Mouse (Mus musculus) embryo, embryonic 10.5 days (tissue): Measurements from ENCODE around the gene Spats2l.

Experiments
- DNase-seq: peaks from one replicate; pipeline ENCODE4 v3.0.0-alpha.2; 2015; ENCODE audit warnings: low spot score

Gene Spats2l

DNA sequence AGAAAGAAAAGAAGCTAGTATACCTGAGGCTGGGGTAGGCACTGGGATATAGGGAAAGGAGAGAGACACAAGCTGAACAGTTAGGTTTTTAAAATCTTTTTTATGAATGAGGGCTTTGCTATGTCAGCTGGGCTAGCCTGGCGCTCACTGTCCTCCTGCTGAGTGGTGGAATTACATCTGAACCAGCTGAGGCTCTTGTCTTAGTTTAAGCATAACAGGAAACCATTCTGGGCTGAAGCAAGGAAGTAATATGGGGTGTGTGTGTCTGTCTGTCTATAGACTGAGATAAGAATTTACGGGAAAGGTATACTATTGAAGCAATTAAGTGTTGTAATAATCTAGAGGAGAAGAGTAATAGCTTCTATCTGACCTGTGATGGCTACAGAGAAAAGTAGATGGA is 197.6 kb downstream of the Spats2l start:
- no peak for DNase-seq

DNA sequence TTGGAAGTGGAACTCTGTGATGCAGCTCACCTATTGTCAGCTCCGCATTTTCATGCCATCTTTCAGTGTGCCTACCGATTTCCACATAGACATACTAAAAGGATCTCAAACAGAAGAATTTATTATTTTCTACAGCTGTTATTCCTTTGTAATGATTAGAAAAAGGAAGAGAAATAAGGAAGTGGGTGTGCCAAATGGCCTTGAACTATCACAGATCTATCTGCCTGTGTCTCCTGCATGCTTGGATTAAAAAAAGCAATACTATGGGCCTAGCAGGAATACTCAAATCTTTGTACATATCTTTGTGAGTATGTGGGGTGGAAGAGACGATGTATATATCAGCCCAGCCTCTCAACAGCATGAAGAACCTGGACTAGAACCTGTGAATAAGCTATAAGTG is 202.9 kb downstream of the Spats2l start:
- no peak for DNase-seq

DNA sequence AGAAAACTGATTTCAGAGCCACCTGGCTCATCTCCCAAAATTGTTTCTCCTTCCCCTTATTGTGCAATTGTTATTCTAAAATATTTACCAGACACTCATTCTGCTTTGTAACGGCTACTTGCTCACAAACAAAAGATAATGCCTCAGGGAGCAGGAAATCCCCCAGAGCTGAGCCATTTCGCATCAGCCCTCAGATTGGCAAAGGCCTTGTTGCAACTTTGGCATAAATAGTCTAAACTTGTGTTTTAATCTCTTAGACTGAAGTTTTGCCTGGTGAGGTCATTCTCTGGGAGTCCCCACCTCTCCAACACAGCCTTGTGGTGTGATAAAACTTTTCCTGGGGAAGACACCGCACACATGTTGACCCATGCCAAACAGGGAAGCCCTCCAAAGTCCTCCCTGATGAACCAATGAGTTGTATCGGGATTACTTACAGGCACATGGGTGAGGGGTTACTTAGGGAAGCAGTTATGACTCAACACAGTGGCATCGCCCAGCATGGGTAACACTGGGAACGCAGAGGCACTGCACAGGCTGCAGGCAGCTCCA is 215.2 kb downstream of the Spats2l start:
- DNase-seq, result no peak

DNA sequence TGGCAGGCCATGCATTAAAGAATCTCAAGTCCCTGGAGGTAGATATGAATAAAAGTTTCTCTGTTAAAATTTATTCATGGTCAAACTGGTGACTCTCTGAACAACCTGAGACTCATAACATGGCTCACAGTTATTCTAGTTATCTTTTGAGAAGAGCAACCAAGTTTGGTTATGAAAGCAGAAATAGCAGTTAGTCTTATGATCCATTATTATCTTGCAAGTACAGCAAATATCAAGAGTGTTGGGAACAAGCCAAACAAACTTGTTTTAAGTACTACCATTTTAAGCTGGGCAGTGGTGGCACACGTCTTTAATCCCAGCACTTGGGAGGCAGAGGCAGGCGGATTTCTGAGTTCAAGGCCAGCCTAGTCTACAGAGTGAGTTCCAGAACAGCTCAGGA is 217.3 kb downstream of the Spats2l start:
- DNase-seq, result no peak

DNA sequence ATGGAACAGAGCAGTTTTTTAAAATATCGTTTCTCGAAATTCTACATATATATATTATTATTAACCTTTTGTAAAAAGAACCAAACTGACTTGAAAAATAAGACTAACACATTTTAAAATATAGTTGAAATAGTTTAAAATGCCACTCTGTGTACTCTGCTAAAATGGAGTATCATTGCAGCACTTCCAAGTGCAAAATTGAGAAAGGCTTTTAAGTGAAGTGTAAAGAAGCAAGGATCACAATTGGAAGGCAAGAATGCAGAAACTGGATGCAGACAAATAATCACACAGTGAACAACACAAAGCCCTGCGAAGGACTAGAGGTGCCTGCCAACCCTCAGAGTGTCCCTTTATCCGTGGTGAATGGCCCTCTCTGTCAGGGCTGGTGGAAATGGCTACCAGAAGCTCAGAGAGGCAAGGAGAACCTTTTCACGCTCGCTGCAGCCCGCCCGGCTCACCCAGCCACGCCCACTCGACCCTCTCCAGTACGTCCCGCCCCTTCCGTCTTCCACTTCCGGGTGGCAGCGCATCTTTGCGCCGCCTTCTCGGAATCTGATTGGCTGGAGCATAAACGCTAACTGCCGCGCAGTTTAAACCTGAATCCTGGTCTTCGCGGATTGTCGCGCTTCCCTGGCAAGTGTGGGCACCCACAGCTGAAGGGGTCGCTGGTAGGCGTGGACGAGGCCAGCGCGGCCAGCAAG is 221.6 kb downstream of the Spats2l start, which contains the start of gene Sgo2a:
Gene Sgo2a, plus strand, starts transcription at position 540 of the 701 bp plus-strand sequence.
- DNase-seq, result peak; percentile 99

DNA sequence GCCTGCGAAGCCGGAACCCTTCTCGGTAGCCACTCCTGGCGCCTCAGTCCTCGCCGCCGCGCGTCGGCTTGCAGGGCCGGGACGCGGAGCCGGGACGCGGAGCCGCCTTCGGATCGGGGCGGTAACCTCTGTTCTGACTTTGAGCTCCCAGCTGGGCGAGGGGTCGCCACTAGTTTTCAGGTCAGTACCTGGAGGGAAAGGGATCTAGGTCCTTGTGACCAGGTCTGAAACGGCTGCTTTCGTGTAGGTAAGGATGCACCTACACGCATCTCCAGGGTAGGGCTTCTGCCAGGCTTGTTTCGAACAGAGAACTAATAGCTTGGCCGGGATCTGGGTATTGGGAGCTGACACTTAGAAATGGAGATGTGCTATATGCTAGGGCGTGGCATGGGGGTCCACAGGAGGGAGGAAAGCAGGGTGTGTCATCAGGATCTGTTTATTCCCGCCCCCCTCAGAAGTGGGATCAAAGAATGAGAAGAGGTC is 222.2 kb downstream of the Spats2l start:
- no peak for DNase-seq
